Mouse (Mus musculus): Measurements from ENCODE around the gene Klhdc9.
"Not testable (repeated sequence)": the region's sequence is repeated elsewhere in the genome, so short reads cannot be mapped to it uniquely, and the experiment has no call there.

Gene Klhdc9

DNA sequence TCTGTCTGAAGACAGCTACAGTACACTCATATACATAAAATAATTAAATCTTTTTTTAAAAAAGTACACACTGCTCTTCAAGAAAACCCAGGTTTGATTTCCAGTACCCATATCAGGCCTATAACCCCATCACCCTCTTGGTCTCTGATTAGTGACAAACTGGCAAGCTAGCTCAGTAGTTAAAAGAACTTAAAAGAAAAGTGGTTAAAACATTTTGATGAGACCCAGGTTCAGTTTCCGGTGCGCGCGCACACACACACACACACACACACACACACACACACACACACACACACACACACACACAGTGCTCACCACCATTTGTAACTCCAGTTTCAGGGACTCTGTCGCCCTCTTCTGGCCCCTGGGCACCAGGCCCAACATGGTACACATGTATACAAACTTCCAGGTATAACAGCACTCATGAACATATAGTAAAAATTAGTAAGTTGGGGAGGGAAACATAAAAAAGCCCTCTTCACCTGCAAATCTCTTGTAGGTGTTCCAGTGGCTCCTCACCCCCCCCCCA lies 4.7 kb downstream of the Klhdc9 start:
- peak; percentile 36 to 50 for DNase-seq

- DNase-seq, result peak in 1 of 2 experiments; percentile 47
These were observed 11.4 kb downstream of the Klhdc9 start for GRCm38 (mm10) chr1:171349210-171349609.

DNA sequence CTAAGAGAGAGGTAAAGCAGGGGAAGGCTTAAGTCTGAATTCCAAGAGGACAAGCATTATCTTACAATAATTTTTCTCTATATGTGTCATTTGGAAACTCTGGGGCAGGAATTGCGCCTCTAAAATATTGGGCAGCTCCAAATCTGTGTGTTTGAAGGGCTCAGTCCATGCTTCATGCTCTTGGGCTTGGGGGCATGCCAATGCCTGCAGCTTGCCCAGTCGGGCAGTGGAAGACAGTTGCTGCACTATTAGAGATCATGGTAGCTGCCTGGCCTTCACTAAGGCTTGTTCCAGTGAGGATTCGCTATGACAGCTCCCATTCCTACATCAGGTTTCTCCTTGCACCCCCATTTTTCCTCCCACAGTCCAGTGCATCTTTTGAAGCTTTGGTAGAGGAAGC lies 11.9 kb downstream of the Klhdc9 start:
- peak in 1 of 2 experiments; percentile 24 for DNase-seq

- peak; percentile 31 to 38 for DNase-seq
These were observed 14.5 kb downstream of the Klhdc9 start for GRCm38 (mm10) chr1:171346095-171346450.

DNA sequence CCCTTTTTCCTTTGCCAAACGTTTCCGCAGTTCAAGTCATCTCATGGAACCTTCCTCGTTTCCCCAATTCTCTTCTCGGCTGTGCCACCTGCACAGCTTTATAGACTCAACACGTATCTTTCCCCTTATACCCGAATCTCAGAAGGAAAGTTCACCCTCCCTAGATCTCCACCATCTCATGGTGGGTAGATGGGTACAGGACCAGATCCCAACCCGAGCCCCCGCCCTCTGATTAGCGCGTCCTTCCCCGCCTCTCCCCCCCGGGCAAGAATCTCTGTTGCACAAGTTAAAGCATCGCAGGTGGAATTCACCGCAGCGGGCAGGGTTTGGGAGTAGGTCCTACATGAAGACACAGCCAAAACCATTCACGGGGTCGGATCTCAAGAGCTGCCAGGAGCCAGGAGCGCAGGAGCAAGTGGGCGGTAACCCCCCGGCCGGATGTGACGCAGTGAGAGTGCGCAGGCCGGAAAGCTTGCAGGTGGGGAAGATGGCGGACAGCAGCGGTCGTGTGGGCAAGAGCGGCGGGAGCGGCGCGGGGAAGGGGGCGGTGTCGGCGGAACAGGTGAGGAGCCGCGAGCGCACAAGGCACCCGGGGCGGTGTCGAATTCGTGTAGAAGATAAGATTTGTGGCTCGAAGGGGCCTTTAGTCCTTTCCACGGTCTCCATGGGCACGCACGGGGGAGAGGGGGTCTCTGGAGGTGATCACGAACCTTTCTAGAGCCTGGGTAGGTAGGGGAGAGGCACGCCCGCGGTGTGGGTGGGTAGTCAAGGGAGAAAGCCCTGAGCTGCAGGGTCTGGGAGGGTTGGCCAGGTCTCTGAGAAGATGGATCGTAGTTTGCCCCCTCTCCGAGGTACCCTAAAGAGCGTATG lies 15.1 kb downstream of the Klhdc9 start, which contains the start of the genes Nit1 and Pfdn2:
Gene Nit1, minus strand, starts transcription at position 422 of the 870 bp plus-strand sequence.
Gene Pfdn2, plus strand, starts transcription at position 446 of the 870 bp plus-strand sequence.
- DNase-seq, result peak; percentile 94 to 96

GRCm38 (mm10) chr1:171344715-171345114 lies 15.9 kb downstream of the Klhdc9 start:
- no peak for DNase-seq

GRCm38 (mm10) chr1:171343922-171344677 lies 16.5 kb downstream of the Klhdc9 start:
- DNase-seq, result peak; percentile 83 to 90

GRCm38 (mm10) chr1:171342262-171343207 lies 18.1 kb downstream of the Klhdc9 start:
- DNase-seq, result peak; percentile 22 to 65

- DNase-seq, result peak in 1 of 2 experiments; percentile 6
These were observed 30.4 kb downstream of the Klhdc9 start for GRCm38 (mm10) chr1:171330216-171330560.

DNA sequence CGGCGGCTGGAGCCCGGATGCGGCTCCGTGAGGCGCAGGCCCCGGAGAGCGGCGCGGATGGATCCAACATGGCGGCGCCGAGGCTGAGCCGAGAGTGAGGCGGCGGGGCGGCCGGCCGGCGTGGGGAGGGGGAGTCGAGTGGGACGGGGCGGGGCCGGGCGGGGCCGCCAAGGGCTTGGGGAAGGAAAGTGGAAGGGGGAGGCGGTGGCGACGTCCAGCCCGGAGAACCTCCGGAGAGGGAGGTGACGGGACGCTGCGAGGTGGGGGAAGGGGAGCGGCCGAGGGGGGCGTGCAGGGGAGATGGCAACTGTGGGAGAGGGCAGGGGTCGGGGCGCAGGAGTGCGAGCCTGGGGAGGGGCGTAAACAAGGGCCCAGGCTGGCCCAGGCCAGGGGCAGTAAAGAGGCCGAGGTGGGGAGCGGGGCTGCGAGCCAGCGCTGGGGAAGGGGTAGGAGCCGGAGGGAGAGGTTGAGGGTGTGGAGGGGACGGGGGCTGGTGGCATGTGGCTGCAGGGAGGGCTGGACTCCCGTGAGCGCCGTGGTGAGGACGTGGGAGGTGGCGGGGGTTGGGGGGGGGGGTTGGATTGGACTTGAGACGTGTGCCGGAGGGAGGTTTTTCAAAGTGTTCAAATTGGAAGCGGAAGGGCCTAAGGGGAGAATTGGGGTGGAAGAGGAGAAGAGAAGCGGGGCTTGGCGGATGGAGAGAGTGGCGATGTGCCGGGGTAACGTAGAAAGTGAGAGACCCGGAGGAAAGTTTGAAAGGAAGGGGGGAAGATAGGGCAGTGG lies 31.0 kb downstream of the Klhdc9 start:
- DNase-seq, result peak; percentile 37 to 79

GRCm38 (mm10) chr1:171328839-171329432 lies 31.7 kb downstream of the Klhdc9 start, which contains the start of gene Dedd:
TSS of gene Dedd (plus strand) at chr1:171329145.
- peak; percentile 90 to 97 for DNase-seq

DNA sequence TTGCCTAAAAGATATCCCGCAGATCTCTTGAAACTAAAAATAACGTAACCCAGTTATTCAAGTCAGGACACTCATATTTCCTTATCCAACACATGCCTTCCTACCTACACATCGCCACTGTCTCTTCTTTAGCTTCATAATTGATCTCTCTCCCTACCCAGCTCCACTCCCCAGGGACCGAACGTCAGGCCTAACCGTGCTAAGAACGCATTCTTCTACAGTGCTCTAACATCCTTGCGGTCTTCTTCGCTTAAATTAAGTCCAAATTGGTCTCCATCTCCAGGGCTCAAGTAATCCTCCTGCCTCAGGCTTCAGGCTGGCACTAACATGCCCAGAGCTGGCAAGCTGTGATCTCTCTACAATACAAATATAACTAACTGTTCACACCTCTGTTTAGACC lies 32.4 kb downstream of the Klhdc9 start:
- no peak for DNase-seq

- not testable (repeated sequence) for DNase-seq
These were observed 34.0 kb downstream of the Klhdc9 start for GRCm38 (mm10) chr1:171326588-171326987.

- DNase-seq, result no peak
These were observed 35.0 kb downstream of the Klhdc9 start for GRCm38 (mm10) chr1:171325571-171325970.

DNA sequence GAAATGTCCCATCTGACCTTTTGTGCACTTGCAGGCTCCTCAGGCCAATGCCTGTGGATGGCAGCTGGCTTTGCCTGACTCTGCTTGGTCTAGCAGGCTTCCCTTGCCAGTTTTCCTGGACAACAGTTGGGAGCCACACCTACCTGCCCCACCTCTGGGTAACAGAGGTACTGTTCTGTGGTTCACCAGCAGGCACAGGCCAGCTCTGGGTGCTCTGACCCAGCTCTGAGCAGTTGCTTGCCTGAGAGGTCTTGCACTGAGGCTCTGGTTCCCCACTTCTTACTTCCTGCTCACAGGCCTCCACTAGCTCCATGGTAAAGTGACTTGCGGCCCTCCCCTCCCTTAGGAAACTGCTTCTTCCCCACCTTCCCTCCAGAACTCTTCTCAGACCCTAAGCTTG lies 38.6 kb downstream of the Klhdc9 start:
- DNase-seq, result peak; percentile 43 to 81

- DNase-seq, result no peak
These were observed 39.2 kb downstream of the Klhdc9 start for GRCm38 (mm10) chr1:171321415-171321814.

DNA sequence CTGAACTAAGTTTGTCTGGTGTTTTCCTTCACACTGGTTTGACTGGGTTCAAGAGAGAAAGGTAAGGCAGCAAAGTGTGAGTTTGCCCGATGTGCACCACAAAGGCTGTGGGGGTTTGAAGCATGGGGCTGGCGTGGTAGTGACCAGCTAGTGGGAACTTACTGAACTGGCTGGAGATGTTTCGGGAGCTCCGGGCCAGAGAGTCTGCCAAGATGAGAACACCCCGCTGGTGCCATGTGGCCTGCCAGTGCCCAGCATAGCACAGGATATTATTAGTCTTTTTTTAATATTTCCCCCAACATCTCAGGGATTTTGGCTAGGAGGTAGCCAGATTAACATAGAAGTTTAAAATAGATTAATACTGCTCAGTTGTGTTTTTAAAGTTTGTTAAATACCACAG lies 40.4 kb downstream of the Klhdc9 start:
- DNase-seq, result peak in 1 of 2 experiments; percentile 35

DNA sequence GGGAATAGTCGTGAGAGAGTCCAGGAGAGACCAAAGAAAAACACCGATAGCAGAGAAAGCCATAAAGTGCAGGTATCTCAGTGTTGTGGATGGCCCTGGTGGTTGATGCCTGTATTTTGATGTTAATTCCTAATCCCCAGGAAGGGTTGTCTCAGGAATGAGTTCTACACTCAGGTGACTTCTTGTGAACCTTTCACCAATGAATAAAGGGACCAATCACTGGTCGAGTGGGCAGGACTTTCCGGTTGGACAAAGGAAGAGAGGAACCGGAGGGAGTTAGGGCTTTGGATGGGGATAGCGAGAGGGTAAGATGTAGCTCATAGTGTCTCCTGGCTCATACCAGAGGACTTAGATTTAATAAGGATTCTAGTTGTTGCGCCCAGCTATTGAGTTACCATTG lies 40.9 kb downstream of the Klhdc9 start:
- DNase-seq, result peak; percentile 34 to 66

DNA sequence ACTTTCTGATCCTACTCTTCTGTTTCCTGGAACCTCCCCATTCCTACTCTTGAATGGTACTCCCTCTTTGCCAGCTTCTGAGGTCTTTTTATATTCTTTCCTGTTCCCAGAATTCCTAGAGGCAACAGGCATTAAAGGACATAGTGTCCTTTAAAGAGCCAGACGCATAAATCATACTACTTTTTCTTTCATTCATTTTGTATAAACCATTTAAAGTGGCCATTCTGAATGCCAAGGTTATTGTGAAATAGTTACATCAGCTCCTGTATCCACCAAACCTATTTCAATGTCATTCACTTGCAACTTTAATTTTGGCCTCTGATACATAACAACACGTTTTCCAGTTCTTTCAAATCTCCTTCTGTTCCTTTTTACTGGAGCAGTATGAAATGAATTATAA lies 51.3 kb downstream of the Klhdc9 start:
- no peak for DNase-seq
